Mouse (Mus musculus) brain, embryonic 14.5 days (tissue): ENCODE measurements around the gene Sost. TPM values are rescaled to one million over a fixed set of nuclear protein-coding genes. Genes with fewer than 3 reads are reported as not detected.
A peak's percentile ranks its signal among the peaks of the same experiment; 100 is the strongest.

Experiments used
- DNase-seq: peaks from one replicate; pipeline ENCODE4 v3.0.0-alpha.2; 2011; ENCODE audit warnings: low read depth
- CTCF ChIP-seq: fragments of 200-500 bp; IDR thresholded peaks from 2 replicates; pipeline ENCODE4 v1.5.1; 2012; ENCODE audit warnings: inconsistent platforms, mild to moderate bottlenecking, moderate library complexity, borderline replicate concordance; ENCODE audit not compliant: insufficient read depth, insufficient read length; ENCODE audit errors: extremely low read depth
- POLR2A ChIP-seq: fragments of 200-500 bp; IDR thresholded peaks from 2 replicates; pipeline ENCODE4 v1.6.1; 2012; ENCODE audit warnings: mild to moderate bottlenecking, inconsistent platforms, borderline replicate concordance; ENCODE audit not compliant: poor library complexity, insufficient read depth, insufficient read length, severe bottlenecking; ENCODE audit errors: extremely low read depth
- polyA plus RNA-seq: library from polyadenylated mRNA; depleted of rRNA; stranded (reverse); fragments of >200 nt; gene quantifications from 2 replicates; pipeline ENCODE4 v1.2.3, GENCODE M21; 2012

Gene Sost
- polyA plus RNA-seq, 1 experiment = 0.22 TPM

DNA sequence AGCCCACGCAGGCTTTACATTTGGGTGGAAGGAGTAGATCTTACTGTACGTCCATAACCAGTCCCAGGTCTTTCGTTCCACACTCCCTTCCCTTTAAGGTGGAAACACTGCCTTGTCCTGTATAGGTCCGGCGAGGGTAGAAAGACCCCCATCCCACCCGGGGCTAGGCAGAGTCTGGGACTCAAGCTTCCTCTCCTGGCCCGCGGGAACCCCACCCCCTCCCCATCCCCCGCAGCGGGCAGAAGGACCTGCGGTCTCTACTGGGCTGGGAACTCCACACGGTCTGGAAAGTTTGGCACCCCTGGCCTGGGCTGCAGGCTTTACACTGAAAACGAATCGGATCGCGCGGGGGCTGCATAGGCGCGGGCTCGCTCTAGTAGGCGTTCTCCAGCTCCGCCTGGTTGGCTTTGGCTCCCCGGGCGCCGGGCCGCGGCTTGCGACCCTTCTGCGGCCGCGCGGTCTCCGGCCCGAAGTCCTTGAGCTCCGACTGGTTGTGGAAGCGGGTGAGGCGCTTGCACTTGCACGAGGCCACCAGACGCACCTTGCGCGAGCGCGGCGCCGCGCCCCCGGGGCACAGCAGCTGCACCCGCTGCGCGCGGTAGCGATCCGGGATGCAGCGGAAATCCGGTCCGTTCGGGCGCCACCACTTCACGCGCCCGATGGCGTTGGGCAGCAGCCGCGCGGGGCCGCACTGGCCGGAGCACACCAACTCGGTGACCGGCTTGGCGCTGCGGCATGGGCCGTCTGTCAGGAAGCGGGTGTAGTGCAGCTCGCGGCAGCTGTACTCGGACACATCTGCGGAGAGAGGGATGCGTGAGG lies 3.1 kb downstream of the Sost start:
- TF ChIP-seq CTCF (no peak), POLR2A (no peak)
- DNase-seq = peak; percentile 54

DNA sequence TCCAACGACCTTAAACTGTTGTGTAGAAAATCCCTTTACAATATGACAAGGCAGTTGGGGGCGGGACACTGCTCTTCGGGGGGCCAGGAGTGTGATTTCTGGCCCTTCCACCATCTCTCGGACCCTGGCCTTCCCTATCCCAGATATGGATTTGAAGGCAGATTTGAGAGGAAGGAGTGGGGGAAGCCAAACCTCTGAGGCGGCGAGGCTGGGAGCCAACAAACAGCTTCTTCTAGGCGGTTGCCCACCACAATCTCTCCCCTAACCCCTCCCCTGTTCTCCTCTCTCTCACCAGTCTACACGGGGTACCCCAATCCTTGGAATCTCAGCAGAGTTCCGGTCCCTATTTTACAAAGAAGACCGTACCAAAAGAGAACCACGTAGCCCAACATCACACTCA lies 3.8 kb downstream of the Sost start:
- no peak for DNase-seq
- no peak for TF ChIP-seq POLR2A
- no peak for TF ChIP-seq CTCF

DNA sequence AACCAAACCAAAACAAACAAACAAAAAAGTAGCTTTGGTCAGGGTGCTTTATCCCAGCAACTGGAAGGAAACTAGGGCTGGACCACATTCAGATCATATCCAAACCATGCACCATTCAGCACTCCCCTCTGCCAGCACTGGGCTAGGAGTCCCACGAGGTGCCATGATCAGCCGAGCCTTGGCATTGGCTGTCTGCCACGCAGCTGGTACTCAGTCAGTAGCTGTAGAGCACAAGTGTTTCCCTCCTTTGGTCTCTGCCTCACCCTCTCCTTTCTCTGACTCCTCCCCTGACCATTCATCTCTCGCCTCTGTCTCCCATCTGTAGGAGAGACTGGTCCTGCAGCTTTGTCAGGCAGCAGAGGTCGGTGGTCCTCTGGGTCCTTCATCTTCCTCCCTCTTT lies 9.3 kb downstream of the Sost start:
- DNase-seq = peak; percentile 46
- TF ChIP-seq POLR2A = no peak
- no peak for TF ChIP-seq CTCF

DNA sequence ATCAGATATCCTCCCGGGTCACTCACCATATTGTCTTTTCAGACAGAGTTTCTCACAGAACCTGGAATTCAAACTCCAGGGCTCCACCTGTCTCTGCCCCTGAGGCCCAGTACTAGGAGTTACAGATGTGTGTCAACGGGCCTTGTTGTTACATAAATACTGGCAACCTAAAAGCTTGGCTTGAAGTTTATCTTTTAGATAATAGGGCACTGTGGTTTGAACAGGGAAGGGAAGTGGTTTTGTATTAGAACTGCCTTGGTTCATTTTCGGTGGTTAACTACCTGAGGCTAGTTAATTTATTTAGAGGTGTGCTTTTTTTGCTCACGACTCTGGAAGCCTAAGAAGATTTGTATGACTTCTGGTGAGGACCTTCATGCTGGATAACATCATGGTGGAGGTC lies 13.4 kb downstream of the Sost start:
- DNase-seq = no peak
- no peak for TF ChIP-seq POLR2A
- TF ChIP-seq CTCF = no peak

DNA sequence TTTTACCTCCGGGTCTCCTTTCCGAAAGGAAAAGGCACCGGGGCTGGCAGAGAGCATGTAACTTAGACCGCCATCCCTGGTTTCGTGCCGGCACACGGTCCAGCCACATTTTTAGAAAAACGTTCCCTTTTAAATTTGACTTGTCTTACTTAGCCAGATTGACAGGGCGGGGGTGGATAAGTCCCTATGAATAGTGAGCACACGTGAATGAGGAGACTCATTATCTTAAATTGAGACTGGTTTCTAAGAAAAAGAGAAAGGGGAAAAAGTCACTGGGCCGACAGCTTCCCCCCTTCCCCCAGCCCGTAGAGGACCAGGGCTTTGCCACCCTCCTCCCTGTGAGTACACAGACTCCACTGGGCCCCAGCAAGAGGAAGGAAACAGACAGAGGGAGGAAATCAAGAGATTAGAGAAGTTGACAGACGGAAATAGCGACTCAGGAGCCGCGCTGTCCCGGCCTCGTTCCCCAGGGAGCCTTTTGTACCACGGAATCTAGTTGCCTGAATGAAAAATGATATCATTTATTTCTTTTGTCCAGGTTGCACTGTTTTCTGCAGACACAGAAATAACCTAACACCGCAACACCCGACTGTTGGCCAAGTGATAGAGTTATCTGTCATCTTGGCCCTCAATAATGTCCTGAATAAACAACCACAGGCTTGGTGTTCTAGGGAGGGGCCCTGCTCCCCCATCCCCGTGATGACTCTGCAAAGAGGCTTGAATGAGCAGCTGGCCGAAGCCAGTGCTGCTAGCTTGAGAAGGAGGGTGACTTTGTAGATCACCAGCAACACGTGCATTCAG lies 14.1 kb downstream of the Sost start:
- peak; percentile 37 for DNase-seq

DNA sequence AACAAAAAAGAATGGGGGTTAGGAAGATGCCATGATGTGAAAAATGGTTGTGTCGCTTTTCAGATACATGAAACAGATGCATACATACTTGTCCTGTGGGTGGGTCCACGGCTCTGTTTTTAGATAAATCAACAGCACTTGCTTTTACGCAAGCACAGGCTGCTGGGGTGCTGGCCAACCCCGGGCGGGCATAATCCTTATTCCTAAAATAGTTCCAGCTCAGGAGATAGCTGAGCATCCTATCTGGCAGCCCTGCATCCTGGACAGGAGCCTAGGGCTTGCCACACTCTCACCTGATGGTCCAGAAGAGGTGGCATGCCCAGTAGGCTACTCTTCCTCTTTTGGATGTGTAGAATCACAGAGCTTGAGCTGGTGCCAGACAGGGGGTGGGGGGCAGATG lies 16.8 kb downstream of the Sost start:
- TF ChIP-seq CTCF (no peak), POLR2A (no peak)
- no peak for DNase-seq

More for the DNA sequence above, 14.1 kb downstream of the Sost start:
- no peak for TF ChIP-seq POLR2A
- TF ChIP-seq CTCF = no peak

DNA sequence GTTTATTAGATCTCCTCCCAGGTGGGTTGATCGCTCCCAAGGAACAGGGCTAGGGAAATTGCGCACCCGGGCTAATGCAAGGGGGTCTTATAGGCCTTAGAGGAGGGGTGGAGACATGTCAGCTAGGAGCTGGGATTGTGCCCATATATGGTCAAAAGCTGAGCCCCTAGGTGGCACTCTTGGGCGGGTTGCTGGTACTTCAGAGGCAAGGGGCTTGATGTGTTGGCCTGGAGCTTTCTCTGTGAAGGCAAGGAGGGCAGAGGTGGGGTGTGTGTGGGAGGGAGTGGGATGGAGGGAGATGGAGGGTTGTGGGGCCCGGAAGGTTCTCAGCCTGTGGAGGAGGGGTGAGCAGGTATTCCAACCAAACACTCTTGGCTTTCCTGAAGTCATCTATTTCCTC lies 20.3 kb downstream of the Sost start:
- TF ChIP-seq CTCF = peak; percentile 27; the same call in 1 of the 2 replicates
- no peak for TF ChIP-seq POLR2A
- DNase-seq = peak; percentile 66

DNA sequence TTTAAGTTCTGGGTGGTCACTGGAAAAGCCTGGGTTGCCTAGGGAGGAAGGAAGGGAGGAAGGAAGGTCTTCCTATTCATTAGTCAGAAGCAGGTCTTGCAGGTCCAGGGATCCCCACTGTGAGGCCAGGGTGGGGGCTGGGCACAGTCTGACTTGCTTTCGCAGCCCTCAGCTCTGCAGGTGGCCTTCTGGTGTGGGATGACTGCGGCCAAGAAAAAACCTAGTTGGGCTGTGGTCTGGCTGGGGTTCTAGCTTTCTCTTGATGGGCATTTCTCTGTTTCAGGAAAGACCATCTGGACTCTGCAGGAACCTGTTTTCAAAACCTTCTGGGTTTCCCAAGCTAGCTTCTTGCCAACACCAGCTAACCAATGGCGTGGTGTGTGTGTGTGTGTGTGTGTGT lies 23.8 kb downstream of the Sost start:
- no peak for TF ChIP-seq POLR2A
- TF ChIP-seq CTCF = no peak
- no peak for DNase-seq

DNA sequence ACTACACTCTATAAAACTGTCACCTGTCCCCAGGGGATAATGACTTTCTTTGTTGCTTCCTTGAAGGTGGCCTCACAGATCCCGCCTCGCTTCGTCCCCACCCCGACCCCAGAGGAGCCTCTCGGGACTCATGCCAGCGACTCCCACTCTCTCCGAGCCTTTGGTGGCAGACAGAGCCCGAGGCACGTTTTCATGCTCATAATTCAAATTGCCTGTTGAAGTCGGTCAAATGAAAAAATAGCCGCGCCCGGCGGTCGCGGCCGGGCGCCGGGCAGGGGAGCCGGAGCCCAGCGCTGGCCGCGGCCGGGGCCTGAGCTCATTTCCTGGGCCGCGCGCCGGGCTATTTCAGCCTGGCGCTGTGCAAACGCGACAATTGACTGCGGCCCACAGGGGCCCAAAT lies 29.7 kb downstream of the Sost start:
- DNase-seq = peak; percentile 50
- TF ChIP-seq POLR2A = no peak
- no peak for TF ChIP-seq CTCF

DNA sequence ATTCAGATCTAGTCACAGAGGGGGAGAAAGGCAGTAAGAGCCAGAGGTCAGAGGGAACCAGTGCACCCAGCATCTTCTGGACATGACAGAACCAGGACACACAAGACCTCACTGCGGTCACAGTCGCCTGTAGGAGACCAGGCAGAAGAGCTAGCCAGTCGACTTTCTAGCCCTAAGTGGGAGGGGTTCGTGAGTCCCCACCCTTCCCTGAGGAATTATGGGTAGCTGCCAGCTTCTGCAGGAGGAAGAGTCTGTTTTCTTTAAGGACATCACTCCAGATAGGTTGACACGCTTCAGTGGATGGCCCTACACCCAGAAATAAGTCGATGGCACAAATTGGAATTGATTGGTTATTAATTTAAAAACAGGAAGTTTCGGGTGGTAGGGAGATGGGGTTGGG lies 30.4 kb downstream of the Sost start:
- DNase-seq = peak; percentile 22

DNA sequence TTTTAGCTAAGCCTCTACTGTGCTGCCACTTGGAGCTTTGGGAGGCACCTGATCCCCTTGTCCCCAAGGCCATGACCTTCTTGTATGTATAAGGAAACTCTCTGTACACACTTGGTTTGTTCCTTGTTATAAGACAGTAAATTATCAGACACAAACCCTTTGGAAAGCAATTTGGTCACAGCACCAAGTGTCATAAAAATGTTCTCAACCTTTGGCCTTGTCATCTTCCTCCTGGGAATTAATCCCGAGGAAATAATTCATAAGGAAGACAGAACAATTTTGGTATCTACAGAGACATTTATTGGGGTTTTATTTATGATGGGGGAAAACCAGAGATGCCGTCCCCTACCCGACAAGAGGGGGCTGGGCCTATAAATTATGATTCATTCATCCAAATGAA lies 31.1 kb downstream of the Sost start:
- DNase-seq = no peak
- TF ChIP-seq POLR2A (no peak), CTCF (no peak)

More for the DNA sequence above, 30.4 kb downstream of the Sost start:
- TF ChIP-seq CTCF (no peak), POLR2A (no peak)
